Mouse (Mus musculus) embryonic stem cell, embryonic (primary cell): ENCODE measurements at regions not wholly inside any gene's neighbourhood (a gene's known extent, or its start where the extent isn't known, plus 50 kb on each side); places are given as distances from the start of the nearest gene placed in this dataset.

Experiments used
- CTCF ChIA-PET, 4 experiments: fragments of 300-600 bp in 2 of 4; fragments of 350-600 bp in 2 of 4; sonication (Branson Sonifier 250); formaldehyde crosslinking; loops; one replicate each; lab custom pipeline; 2022; ENCODE audit warnings: inconsistent platforms in 2 of 4; lab: Charles Lee
- POLR2A ChIA-PET, 4 experiments: fragments of 300-600 bp in 2 of 4; fragments of 350-600 bp in 2 of 4; sonication (Branson Sonifier 250); formaldehyde crosslinking; loops; one replicate each; lab custom pipeline; 2022; ENCODE audit warnings: antibody characterized with exemption in 4 of 4, inconsistent platforms in 1 of 4; lab: Charles Lee

GRCm38 (mm10) chr1:3900354-3900753 is 907.3 kb upstream of the Gm37988 start:
- POLR2A ChIA-PET, result no interaction called here
- CTCF ChIA-PET, result no interaction called here

GRCm38 (mm10) chr1:3903432-3903831 is 904.3 kb upstream of the Gm37988 start:
- ChIA-PET POLR2A (no interaction called here), CTCF (no interaction called here)

GRCm38 (mm10) chr1:3912499-3912898 is 895.2 kb upstream of the Gm37988 start:
- CTCF ChIA-PET, result no interaction called here
- POLR2A ChIA-PET, result no interaction called here

GRCm38 (mm10) chr1:3913631-3914030 is 894.1 kb upstream of the Gm37988 start:
- ChIA-PET POLR2A (interaction anchor here in 1 of 4 experiments (0.5 to 0.6 kb wide), 2 partner anchors 53 to 142 kb away, joined by 3 read pairs; no protein-coding TSS in a partner anchor), CTCF (no interaction called here)
